Mouse (Mus musculus): ENCODE data around the gene Slc22a3. TPM values are rescaled to one million over a fixed set of nuclear protein-coding genes. Genes with fewer than 3 reads are reported as not detected.

Gene Slc22a3
- total RNA-seq, 2 experiments from 2014 or later, result 0.44 to 0.52 TPM

DNA sequence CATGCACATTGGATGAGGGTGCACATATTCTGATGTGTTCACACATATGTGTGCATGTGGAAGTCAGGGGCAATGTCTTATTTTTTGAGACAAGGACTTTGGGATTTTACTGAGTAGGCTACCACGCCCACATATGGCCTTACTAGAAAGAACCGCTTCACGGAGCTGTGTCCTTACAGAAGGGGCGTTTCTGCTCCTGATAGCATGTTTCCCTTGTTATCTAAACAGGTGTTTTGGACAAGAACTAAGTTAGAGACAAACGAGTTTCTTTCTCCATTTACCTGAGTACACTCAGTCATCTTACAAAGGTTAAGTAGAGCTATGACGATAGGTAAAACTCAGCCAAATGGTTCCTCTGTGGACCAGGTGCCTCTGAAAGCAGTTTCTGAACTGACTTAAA is 1.8 kb downstream of the Slc22a3 start:
- Histone ChIP-seq H3K27ac (no peak overlapping the region), H3K4me3 (no peak overlapping the region)
- DNase-seq (ENCODE audit: low spot score in 2 of 2), result no peak
- no peak for TF ChIP-seq CTCF (conservative IDR thresholded peaks at IDR 0.05)

DNA sequence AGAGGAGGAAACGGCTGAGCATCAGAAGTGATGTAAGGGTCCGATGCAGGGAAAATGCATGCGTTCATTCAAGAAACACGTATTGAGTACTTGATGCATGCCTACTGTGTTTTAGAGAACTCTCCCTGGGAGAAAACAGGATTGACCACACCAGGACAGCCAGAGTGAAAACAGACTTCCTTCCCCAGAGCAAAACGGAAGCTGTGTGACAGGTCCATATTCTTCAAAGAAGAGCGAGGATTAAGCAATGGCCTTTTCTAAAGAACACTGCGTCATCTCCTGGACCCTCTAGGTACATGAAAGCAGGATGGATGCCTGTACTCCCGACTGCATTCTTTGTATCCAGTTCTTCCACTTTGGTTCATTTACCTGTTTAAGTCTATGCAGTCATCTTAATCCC is 8.1 kb downstream of the Slc22a3 start:
- Histone ChIP-seq H3K27ac (no peak overlapping the region), H3K4me3 (no peak overlapping the region)
- no peak for TF ChIP-seq CTCF (conservative IDR thresholded peaks at IDR 0.05)
- no peak for DNase-seq (ENCODE audit: low spot score in 2 of 2)

DNA sequence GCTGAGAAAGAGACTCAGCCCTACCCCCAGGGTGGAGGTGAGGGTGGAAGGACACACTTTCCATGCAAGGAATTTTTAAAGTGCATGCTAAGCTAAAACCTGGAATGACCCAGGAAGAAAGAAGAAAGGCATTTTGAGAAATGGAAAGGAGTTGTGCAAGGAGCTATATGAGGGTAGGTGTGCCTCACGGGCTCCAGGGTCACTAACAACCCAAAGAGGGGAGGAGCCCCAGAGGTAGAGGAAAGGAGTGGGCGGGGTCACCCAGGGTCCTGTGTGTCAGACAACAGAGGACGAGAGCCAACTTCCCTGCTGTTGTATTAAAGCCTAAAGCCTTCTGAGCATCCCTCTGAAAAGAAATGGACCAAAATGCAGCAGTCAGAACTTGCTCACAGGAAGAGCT is 11.9 kb downstream of the Slc22a3 start:
- TF ChIP-seq CTCF (conservative IDR thresholded peaks at IDR 0.05), result no peak
- no peak overlapping the region for H3K27ac ChIP-seq
- no peak overlapping the region for H3K4me3 ChIP-seq
- no peak for DNase-seq (ENCODE audit: low spot score in 2 of 2)

DNA sequence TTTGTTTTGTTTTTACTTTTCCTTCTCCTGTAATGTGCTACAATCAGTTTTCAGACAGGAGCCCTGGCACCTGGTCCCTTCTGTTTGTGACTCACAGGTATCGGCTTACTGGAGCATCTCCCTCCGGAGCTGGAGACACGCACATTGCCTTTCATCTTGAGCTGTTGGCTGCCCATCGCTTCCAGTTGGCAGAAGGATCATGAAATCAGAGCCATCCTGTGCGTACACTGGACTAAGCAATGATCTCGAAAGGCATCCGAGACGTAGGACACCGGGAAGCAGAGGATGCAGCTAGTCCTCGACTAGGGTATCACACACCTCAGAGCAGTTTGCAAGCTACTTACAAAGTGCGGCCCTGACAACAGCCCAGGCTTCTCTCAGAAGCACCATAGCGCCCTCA is 15.9 kb downstream of the Slc22a3 start:
- DNase-seq (ENCODE audit: low spot score in 2 of 2), result no peak
- TF ChIP-seq CTCF (conservative IDR thresholded peaks at IDR 0.05), result no peak
- Histone ChIP-seq H3K4me3 (no peak overlapping the region), H3K27ac (no peak overlapping the region)

DNA sequence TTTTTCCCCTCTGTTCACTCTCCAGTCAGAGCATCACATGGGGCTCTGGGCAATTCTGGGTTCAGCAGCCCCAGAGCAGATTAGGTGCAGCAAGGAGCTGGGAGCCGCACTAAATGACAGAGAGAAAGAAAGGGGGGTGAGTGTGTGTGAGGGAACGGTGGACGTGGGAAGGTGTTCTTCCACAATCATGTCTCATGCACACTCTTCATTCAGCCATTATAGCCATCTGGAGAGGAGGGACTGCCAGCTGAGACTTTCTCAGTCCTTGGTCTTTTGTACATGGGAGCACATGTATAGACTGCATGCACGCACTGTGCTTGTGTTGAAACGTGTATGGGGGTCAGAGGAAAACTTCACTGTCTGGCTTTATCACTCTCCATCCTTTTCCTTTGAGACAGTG is 17.6 kb downstream of the Slc22a3 start:
- no peak for DNase-seq (ENCODE audit: low spot score in 2 of 2)
- H3K4me3 ChIP-seq, result no peak overlapping the region
- no peak overlapping the region for H3K27ac ChIP-seq
- TF ChIP-seq CTCF (conservative IDR thresholded peaks at IDR 0.05), result no peak

DNA sequence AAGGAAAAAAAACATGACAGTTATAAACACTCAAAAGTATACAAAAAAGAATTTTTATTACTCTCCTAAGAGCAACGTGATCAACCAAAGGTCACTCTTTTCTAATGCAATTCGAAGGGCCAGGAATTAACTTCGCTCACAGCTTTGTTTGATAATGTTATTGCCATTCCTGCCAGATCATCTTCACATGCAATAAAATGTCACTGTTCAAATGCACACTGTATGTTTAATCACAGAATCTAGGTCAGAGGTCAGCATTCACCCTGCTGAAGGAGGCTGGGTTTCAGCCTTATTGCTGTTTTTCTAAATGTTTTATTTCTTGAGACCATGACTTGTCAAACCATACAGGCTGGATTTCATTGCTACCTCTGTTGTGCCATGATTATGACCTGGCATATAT is 21.8 kb downstream of the Slc22a3 start:
- no peak for TF ChIP-seq CTCF (conservative IDR thresholded peaks at IDR 0.05)

DNA sequence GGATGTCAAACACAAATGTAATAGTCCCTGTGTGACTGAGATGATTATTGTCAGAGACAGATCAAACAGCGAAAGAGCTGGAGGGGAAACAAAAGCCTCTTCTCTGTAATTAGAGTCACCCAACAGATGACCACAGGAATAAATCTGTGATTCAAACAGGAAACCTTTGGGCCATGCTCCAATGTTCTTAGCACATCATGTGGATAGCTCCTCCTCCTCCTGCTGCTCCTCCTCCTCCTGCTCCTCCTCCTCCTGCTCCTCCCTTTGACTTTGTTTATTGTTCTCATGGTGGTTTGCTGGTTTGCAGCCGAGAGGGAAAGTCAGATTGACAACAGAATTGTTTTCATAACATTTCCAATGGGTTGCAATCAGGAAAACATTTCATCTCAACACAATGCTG is 28.1 kb downstream of the Slc22a3 start:
- TF ChIP-seq CTCF (conservative IDR thresholded peaks at IDR 0.05), result no peak

More for the DNA sequence above, 21.8 kb downstream of the Slc22a3 start:
- no peak for DNase-seq (ENCODE audit: low spot score in 2 of 2)
- Histone ChIP-seq H3K27ac (no peak overlapping the region), H3K4me3 (no peak overlapping the region)

DNA sequence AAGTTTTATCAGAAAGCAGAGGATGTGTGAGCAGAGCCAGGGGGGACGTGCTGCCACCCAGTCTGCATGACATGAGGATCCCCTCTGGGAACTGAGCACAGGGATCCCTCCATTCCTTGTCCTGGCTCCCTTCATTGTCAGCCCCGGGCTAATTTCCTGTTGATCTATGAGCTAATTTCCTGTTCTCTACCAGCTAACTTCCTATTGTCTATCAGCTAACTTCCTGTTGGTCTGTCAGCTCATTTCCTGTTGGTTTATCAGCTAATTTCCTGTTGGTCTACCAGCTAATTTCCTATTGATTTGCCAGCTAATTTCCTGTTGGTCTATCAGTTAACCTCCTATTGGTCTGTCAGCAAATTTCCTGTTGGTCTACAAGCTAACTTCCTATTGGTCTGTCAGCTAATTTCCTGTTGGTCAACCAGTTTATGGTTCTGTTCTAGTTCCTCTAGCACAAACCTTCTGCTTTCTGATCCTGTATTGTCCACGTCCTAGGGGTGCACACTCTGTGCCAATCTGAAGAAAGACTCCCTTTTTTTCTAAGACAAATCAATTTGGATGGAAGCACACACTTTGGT is 32.9 kb downstream of the Slc22a3 start:
- TF ChIP-seq CTCF (conservative IDR thresholded peaks at IDR 0.05), result no peak
- H3K4me3 ChIP-seq, result no peak overlapping the region
- DNase-seq (ENCODE audit: low spot score in 2 of 2), result no peak
- H3K27ac ChIP-seq, result no peak overlapping the region

More for the DNA sequence above, 28.1 kb downstream of the Slc22a3 start:
- DNase-seq (ENCODE audit: low spot score in 2 of 2), result peak in 1 of 2 experiments; percentile 10
- Histone ChIP-seq H3K27ac (no peak overlapping the region), H3K4me3 (no peak overlapping the region)

DNA sequence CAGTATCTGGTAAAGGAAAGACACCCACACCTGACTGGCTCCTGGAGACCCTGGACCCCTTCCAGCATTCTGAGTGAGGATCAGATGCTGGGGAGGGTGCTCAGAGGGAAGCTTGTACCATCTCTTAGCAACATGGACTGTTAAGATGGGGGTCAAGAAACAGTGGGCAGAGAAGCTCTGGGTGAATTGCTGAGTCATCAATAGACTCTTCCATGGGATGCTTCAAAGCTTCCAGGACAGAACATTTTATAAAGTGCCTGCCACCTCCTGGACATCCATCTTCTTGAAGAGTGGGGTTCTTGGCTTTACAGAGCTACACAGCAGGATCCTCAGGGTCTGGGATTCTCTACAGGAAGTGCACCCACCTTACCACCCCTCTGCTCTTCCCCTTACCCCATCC is 35.0 kb downstream of the Slc22a3 start:
- no peak for TF ChIP-seq CTCF (conservative IDR thresholded peaks at IDR 0.05)
- H3K27ac ChIP-seq, result no peak overlapping the region
- DNase-seq (ENCODE audit: low spot score in 2 of 2), result no peak

DNA sequence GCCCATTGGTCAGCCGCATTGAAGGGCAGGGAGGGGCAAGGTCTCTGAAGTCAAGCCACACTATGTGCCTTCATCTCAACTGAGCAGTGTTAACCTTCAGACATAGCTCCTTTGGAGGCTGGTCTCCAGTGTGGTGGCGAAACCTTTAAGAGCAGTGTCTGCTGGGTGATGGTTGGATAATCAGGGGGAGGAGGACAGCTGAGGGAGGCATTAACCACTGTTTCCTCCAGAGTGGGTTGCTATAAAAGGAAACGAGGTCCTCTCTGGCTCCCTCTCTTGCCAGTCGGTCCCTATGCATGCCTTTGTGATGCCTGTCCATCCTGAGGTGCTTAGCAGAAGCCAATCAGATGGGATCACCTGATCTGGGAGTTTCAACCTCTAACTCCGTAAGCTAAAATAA is 38.8 kb downstream of the Slc22a3 start:
- no peak for DNase-seq (ENCODE audit: low spot score in 2 of 2)
- Histone ChIP-seq H3K4me3 (no peak overlapping the region), H3K27ac (no peak overlapping the region)
- no peak for TF ChIP-seq CTCF (conservative IDR thresholded peaks at IDR 0.05)

More for the DNA sequence above, 35.0 kb downstream of the Slc22a3 start:
- no peak overlapping the region for H3K4me3 ChIP-seq

DNA sequence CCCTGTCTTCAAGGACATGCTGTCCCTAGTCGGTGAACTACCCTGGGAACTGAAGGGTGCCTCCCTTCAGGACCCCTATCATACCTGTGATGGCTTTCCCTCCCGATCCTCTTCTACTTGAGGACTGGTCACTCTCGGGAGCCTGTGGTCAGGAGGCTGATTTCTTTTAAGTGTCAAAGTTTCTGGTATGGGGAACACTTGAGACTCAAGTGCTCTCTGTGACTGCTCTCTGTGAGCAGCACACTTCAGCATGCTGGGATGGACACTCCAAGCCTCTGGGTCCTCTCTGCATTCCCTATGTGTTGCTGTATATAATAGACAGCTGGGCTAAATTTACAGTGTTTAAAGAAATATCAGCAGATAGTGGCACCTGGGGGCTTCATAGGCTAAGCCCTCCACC is 39.9 kb downstream of the Slc22a3 start:
- DNase-seq (ENCODE audit: low spot score in 2 of 2), result no peak
- no peak overlapping the region for H3K27ac ChIP-seq
- TF ChIP-seq CTCF (conservative IDR thresholded peaks at IDR 0.05), result no peak
- H3K4me3 ChIP-seq, result no peak overlapping the region

DNA sequence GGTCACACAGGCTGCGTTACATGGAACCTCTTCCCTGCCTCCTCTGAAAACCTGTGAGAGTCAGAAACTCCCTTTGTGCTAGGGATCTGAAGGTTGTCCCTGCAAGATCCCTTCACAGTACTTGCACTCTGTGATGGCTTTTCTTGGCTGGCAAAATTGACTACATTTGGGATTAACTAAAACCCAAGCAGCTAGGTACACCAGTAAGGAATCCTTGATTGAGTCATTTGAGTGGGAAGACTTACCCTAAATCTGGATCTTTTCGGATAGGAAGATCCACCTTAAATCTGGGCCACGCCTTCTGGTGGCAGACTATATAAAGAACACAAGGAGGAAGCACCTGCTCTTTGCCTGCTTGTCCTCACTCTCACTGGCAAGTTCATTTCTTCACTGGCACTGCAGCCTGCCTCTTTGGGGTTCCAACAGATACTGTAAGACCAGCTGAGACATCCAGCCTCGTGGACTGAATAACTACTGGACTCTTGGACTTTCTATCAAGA is 41.0 kb downstream of the Slc22a3 start:
- no peak for DNase-seq (ENCODE audit: low spot score in 2 of 2)
- Histone ChIP-seq H3K27ac (no peak overlapping the region), H3K4me3 (no peak overlapping the region)
- TF ChIP-seq CTCF (conservative IDR thresholded peaks at IDR 0.05), result no peak

DNA sequence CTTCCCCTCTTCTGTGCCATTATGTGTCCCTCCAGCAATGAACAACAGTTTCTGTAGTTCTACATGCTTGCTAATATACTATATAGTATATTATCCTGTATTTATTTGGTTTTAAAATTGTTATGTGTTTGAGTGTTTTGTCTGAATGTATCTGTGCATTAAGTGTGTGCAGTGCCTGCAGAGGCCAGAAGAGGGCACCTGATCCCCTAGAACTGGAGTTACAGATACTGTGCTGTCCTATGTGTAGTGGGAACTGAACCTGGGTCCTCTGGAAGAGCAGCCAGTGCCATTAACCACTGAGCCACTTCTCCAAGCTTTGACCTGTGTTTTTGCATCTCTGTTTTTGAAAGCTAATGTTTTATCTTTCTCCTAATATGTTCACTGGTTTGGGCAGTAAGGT is 46.3 kb downstream of the Slc22a3 start:
- peak; percentile 46 for TF ChIP-seq CTCF (conservative IDR thresholded peaks at IDR 0.05)
- DNase-seq (ENCODE audit: low spot score in 2 of 2), result no peak
- no peak overlapping the region for H3K4me3 ChIP-seq
- no peak overlapping the region for H3K27ac ChIP-seq

DNA sequence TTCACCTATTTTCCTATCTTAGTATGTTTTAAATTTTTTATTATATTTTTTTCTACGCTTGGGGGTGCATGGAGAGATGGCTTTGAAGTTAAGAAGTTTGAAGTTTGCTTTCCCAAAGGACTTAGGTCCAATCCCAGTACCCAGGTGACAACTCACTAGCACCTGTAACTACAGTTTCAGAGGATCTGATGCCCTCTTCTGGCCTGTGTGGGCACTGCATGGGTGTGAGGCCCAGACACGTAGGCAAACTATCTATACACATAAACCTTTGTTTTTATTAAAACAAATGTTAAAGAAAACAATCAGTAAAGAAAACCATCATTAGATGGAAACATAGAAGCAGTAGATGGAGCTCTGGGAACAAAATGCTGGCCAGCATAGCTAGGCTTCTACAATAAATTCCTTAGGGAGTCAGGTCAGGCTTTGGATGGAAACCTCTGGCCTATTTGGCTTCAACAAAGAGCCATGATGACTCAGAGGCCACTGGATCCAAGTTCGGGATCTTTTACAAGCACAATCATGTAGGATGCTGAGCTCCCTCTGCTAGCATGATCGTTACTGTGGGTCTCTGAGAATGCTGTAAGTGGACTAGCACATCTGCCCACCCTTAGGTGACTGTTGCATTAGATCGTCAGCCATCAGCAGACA is 52.2 kb downstream of the Slc22a3 start:
- peak; percentile 76 for TF ChIP-seq CTCF (conservative IDR thresholded peaks at IDR 0.05)
- DNase-seq (ENCODE audit: low spot score in 2 of 2), result peak in 1 of 2 experiments; percentile 29
- Histone ChIP-seq H3K27ac (no peak overlapping the region), H3K4me3 (no peak overlapping the region)

Measured in layer of hippocampus, adult 2 months (tissue).